Mouse (Mus musculus) spleen, postnatal 4 days (tissue): ENCODE data around the gene Coro1c.

Experiments
- DNase-seq, 2 experiments: peaks; one replicate each; pipeline ENCODE4 v3.0.0; 2022; ENCODE audit warnings: low spot score in 2 of 2

Coro1c gene

GRCm38 (mm10) chr5:113908592-113909441 lies at the start of gene Coro1c:
Gene Coro1c, minus strand, starts transcription at chr5:113908758.
- DNase-seq = peak; percentile 100

- DNase-seq = peak; percentile 92 to 99
Observed at GRCm38 (mm10) chr5:113956510-113956909, 48.0 kb upstream of the Coro1c start.

GRCm38 (mm10) chr5:113955691-113956090 lies 47.1 kb upstream of the Coro1c start:
- no peak for DNase-seq

GRCm38 (mm10) chr5:113955281-113955680 lies 46.7 kb upstream of the Coro1c start:
- no peak for DNase-seq

- peak; percentile 82 to 91 for DNase-seq
Observed at GRCm38 (mm10) chr5:113954421-113954820, 45.9 kb upstream of the Coro1c start.

GRCm38 (mm10) chr5:113952519-113952918 lies 44.0 kb upstream of the Coro1c start:
- DNase-seq = no peak

- peak in 1 of 2 experiments; percentile 50 for DNase-seq
Observed at GRCm38 (mm10) chr5:113951693-113952071, 43.1 kb upstream of the Coro1c start.

- DNase-seq = no peak
Observed at GRCm38 (mm10) chr5:113950786-113951692, 42.5 kb upstream of the Coro1c start.

- no peak for DNase-seq
Observed at GRCm38 (mm10) chr5:113950133-113950532, 41.6 kb upstream of the Coro1c start.

- DNase-seq = no peak
Observed at GRCm38 (mm10) chr5:113947280-113947679, 38.7 kb upstream of the Coro1c start.

GRCm38 (mm10) chr5:113945126-113945525 lies 36.6 kb upstream of the Coro1c start:
- DNase-seq = peak in 1 of 2 experiments; percentile 43

GRCm38 (mm10) chr5:113943328-113943727 lies 34.8 kb upstream of the Coro1c start:
- DNase-seq = no peak

- peak in 1 of 2 experiments; percentile 78 for DNase-seq
Observed at GRCm38 (mm10) chr5:113942580-113942979, 34.0 kb upstream of the Coro1c start.

GRCm38 (mm10) chr5:113939263-113939900 lies 30.8 kb upstream of the Coro1c start:
- no peak for DNase-seq

- no peak for DNase-seq
Observed at GRCm38 (mm10) chr5:113937650-113938049, 29.1 kb upstream of the Coro1c start.

GRCm38 (mm10) chr5:113933889-113934288 lies 25.3 kb upstream of the Coro1c start:
- DNase-seq = no peak

GRCm38 (mm10) chr5:113933480-113933879 lies 24.9 kb upstream of the Coro1c start:
- DNase-seq = no peak

GRCm38 (mm10) chr5:113932310-113932709 lies 23.8 kb upstream of the Coro1c start:
- no peak for DNase-seq

GRCm38 (mm10) chr5:113930648-113931609 lies 22.4 kb upstream of the Coro1c start:
- no peak for DNase-seq

GRCm38 (mm10) chr5:113929950-113930647 lies 21.5 kb upstream of the Coro1c start:
- DNase-seq = no peak
